Mouse (Mus musculus): ENCODE data around the gene Foxb2.
"Not testable (repeated sequence)": the region's sequence is repeated elsewhere in the genome, so short reads cannot be mapped to it uniquely, and the experiment has no call there.

Foxb2 gene

GRCm38 (mm10) chr19:16873221-16873861 is at the start of gene Foxb2:
Gene Foxb2, minus strand, starts transcription at chr19:16873805.
- no peak for DNase-seq (ENCODE audit: low read depth)

- DNase-seq (ENCODE audit: low read depth), result no peak
Observed at GRCm38 (mm10) chr19:16911507-16911906, 37.9 kb upstream of the Foxb2 start.

- no peak for DNase-seq (ENCODE audit: low read depth)
Observed at GRCm38 (mm10) chr19:16903106-16903505, 29.5 kb upstream of the Foxb2 start.

- no peak for DNase-seq (ENCODE audit: low read depth)
Observed at GRCm38 (mm10) chr19:16899716-16900115, 26.1 kb upstream of the Foxb2 start.

- peak; percentile 52 for DNase-seq (ENCODE audit: low read depth)
Observed at GRCm38 (mm10) chr19:16898576-16898975, 25.0 kb upstream of the Foxb2 start.

GRCm38 (mm10) chr19:16876458-16876770 is 2.8 kb upstream of the Foxb2 start:
- no peak for DNase-seq (ENCODE audit: low read depth)

- DNase-seq (ENCODE audit: low read depth), result no peak
Observed at GRCm38 (mm10) chr19:16875631-16876457, 2.2 kb upstream of the Foxb2 start.

GRCm38 (mm10) chr19:16874991-16875540 is 1.5 kb upstream of the Foxb2 start:
- no peak for DNase-seq (ENCODE audit: low read depth)

- no peak for DNase-seq (ENCODE audit: low read depth)
Observed at GRCm38 (mm10) chr19:16873942-16874861, 597 bp upstream of the Foxb2 start.

GRCm38 (mm10) chr19:16872331-16873180 is 1.0 kb downstream of the Foxb2 start:
- no peak for DNase-seq (ENCODE audit: low read depth)

GRCm38 (mm10) chr19:16871192-16871760 is 2.3 kb downstream of the Foxb2 start:
- DNase-seq (ENCODE audit: low read depth), result no peak

- DNase-seq (ENCODE audit: low read depth), result no peak
Observed at GRCm38 (mm10) chr19:16870501-16871191, 3.0 kb downstream of the Foxb2 start.

- no peak for DNase-seq (ENCODE audit: low read depth)
Observed at GRCm38 (mm10) chr19:16868534-16868933, 5.1 kb downstream of the Foxb2 start.

- DNase-seq (ENCODE audit: low read depth), result no peak
Observed at GRCm38 (mm10) chr19:16858646-16859045, 15.0 kb downstream of the Foxb2 start.

- no peak for DNase-seq (ENCODE audit: low read depth)
Observed at GRCm38 (mm10) chr19:16856752-16857151, 16.9 kb downstream of the Foxb2 start.

GRCm38 (mm10) chr19:16844091-16844490 is 29.5 kb downstream of the Foxb2 start:
- not testable (repeated sequence) for DNase-seq (ENCODE audit: low read depth)

GRCm38 (mm10) chr19:16841516-16842249 is 31.9 kb downstream of the Foxb2 start:
- DNase-seq (ENCODE audit: low read depth), result no peak

- no peak for DNase-seq (ENCODE audit: low read depth)
Observed at GRCm38 (mm10) chr19:16841001-16841400, 32.6 kb downstream of the Foxb2 start.

- DNase-seq (ENCODE audit: low read depth), result no peak
Observed at GRCm38 (mm10) chr19:16827657-16828056, 45.9 kb downstream of the Foxb2 start.

- DNase-seq (ENCODE audit: low read depth), result no peak
Observed at GRCm38 (mm10) chr19:16825228-16825627, 48.4 kb downstream of the Foxb2 start.
